Mouse (Mus musculus): ENCODE results near the gene Hnf1a. TPM values are rescaled to one million over a fixed set of nuclear protein-coding genes. Genes with fewer than 3 reads are reported as not detected.

Gene Hnf1a
- 0.08 and 0.16 TPM in 2 replicates for polyA plus RNA-seq (2015; fragmentation: Nextera tagmentation; extraction: Ambion mirVana)

DNA sequence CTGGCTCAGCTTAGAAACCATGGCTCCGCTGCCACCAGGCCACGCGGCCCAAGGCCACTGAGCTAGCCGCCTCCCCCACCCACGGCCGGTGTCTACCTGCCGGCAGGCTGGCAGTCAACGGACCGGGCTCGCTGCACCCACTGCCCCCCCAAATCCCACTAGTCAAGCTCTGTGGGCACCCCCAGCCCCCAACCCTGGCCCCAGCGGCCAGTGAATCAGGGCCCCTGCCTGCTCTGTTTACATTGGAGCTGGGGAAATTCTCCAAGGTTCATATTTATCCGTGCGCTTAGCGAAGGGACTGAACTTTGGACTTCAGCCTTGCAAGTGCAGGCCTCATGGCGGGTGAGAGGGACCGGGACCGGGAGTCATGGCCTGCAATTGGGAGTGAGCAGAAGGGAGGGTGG lies at the start of gene Hnf1a:
Gene Hnf1a, minus strand, starts transcription at position 271 of the 404 bp plus-strand sequence.
- Histone ChIP-seq H3K4me2 (ENCODE audit: low read depth, low read length) (no peak within 1 kb of the TSS), H3K27me3 (ENCODE audit: control insufficient read depth, insufficient read depth, low read depth, low read length) (no peaks in the 10 kb centered on the region), H3K36me3 (ENCODE audit: control insufficient read depth, insufficient read depth, low read length) (no peaks in the 10 kb centered on the region), H3K9me3 (ENCODE audit: control insufficient read depth, low read length) (no peaks in the 10 kb centered on the region), H3K9ac (ENCODE audit: low read length) (no peak within 1 kb of the TSS), H3K4me3 (ENCODE audit: low read length) (no peak within 1 kb of the TSS), H3K27ac (ENCODE audit: low read length) (no peak within 1 kb of the TSS), H3K4me1 (replicated peaks; ENCODE audit: control insufficient read depth, insufficient read depth, low read length) (no peaks in the 10 kb centered on the region)
- ATAC-seq (ENCODE audit: low read depth): no peak
- 48% methylated on average over 17 of the region's 17 CpGs for WGBS

DNA sequence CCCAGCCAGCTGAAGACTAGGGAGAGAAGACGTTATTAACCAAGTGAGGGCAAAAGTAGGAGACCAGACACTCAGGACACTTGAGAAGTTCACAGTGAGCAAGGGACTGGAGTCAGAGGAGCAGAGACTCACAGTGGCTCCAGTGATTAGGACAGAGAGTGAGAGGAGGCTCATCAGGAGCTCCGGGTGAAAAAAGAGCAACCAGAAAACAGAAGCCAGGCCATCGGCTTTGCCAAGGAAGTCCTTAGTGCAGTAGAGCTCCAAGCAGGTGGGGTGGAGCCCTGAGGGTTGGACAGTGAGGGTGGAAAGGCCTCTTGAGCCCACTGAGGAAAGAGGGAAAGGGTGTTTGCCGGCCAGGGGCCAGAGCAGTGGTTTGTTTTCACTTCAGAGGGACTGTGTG lies 47.9 kb upstream of the Hnf1a start:
- Histone ChIP-seq H3K4me2 (ENCODE audit: low read depth, low read length) (no peak overlapping the region), H3K36me3 (ENCODE audit: control insufficient read depth, insufficient read depth, low read length) (no peaks in the 10 kb centered on the region), H3K9me3 (ENCODE audit: control insufficient read depth, low read length) (no peaks in the 10 kb centered on the region), H3K4me3 (ENCODE audit: low read length) (no peak overlapping the region), H3K27me3 (ENCODE audit: control insufficient read depth, insufficient read depth, low read depth, low read length) (no peaks in the 10 kb centered on the region), H3K9ac (ENCODE audit: low read length) (no peak overlapping the region), H3K27ac (ENCODE audit: low read length) (peak overlapping the region; percentile 17; the same call in 1 of the 2 replicates), H3K4me1 (replicated peaks; ENCODE audit: control insufficient read depth, insufficient read depth, low read length) (peaks cover 36% of the 10 kb centered on the region)
- ATAC-seq (ENCODE audit: low read depth): no peak
- WGBS: 39% methylated on average over 4 of the region's 4 CpGs

DNA sequence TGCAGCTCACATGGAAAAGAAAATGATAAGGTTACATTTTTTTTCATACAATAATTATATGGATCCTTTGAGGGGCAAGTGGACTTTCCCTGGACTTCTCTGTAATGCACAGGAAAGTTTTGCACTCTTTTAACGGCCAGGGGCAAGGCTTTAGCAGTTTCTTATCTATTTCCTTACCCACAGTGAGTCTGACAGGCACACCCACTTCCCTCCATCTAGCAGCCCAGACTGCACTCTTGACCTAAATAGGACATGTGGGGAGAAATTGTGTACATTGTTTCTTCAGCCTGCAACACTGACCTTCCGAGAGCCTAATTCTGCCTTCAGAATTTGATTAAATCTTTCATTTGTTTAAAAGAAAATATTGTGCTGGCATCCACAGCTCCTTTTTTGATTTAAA lies 47.4 kb upstream of the Hnf1a start:
- Histone ChIP-seq H3K4me1 (replicated peaks; ENCODE audit: control insufficient read depth, insufficient read depth, low read length) (peaks cover 36% of the 10 kb centered on the region), H3K4me3 (ENCODE audit: low read length) (no peak overlapping the region), H3K27me3 (ENCODE audit: control insufficient read depth, insufficient read depth, low read depth, low read length) (no peaks in the 10 kb centered on the region), H3K9ac (ENCODE audit: low read length) (no peak overlapping the region), H3K4me2 (ENCODE audit: low read depth, low read length) (peak overlapping the region; percentile 22; the same call in 1 of the 2 replicates), H3K9me3 (ENCODE audit: control insufficient read depth, low read length) (no peaks in the 10 kb centered on the region), H3K36me3 (ENCODE audit: control insufficient read depth, insufficient read depth, low read length) (no peaks in the 10 kb centered on the region), H3K27ac (ENCODE audit: low read length) (no peak overlapping the region)
- no peak for ATAC-seq (ENCODE audit: low read depth)
- WGBS: 7% methylated on average over 2 of the region's 2 CpGs

DNA sequence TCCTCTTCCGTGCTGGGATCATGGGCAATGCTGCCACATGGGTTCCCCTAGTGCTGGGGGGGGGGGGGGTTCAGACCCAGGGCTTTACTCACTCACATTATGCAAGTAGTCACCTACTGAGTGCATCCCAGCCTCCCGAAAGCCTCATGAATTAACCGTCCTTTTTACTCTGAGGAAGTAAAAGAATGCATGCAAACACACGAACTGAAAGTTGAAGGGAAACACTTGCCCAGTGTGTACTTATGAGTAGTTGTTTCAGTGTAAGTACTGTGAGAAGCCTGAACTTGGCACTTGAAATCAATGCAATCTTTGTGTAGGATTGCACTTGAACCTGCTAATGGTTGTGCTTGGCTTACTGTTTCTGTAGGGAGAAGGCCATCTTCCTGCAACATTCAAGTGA lies 44.2 kb upstream of the Hnf1a start:
- no peak overlapping the region for H3K9ac ChIP-seq (ENCODE audit: low read length)
- H3K36me3 ChIP-seq (ENCODE audit: control insufficient read depth, insufficient read depth, low read length): no peaks in the 10 kb centered on the region
- peak overlapping the region; percentile 18 for H3K4me2 ChIP-seq (ENCODE audit: low read depth, low read length)
- H3K9me3 ChIP-seq (ENCODE audit: control insufficient read depth, low read length): no peaks in the 10 kb centered on the region
- no peaks in the 10 kb centered on the region for H3K27me3 ChIP-seq (ENCODE audit: control insufficient read depth, insufficient read depth, low read depth, low read length)
- WGBS: 35% methylated on average over 4 of the region's 4 CpGs
- no peak overlapping the region for H3K27ac ChIP-seq (ENCODE audit: low read length)
- 0 out of 2 replicates have a peak overlapping the region, but pooled peaks have one; percentile 20 for H3K4me3 ChIP-seq (ENCODE audit: low read length)
- no peak for ATAC-seq (ENCODE audit: low read depth)
- peaks cover 49% of the 10 kb centered on the region for H3K4me1 ChIP-seq (replicated peaks; ENCODE audit: control insufficient read depth, insufficient read depth, low read length)

DNA sequence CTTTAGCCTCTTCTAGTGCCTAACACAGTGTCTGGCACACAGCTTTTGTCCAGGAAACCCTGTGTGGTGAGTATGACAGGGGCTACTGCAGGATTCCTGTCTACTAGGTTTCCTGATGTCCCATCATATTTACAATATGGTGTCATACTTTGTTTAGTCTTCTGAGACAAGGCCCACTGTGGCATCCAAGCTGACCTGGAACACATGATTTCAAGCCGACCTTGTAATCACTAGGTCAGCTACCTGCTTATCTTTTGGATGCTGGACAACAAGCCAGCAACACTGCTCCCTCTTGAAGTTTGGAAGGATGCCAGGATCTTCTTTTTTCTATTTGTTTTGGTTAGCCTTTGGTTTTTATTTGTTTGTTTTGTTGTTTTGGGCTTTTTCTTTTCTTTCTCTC lies 43.7 kb upstream of the Hnf1a start:
- Histone ChIP-seq H3K4me3 (ENCODE audit: low read length) (no peak overlapping the region), H3K4me1 (replicated peaks; ENCODE audit: control insufficient read depth, insufficient read depth, low read length) (peaks cover 50% of the 10 kb centered on the region), H3K9ac (ENCODE audit: low read length) (no peak overlapping the region), H3K36me3 (ENCODE audit: control insufficient read depth, insufficient read depth, low read length) (no peaks in the 10 kb centered on the region), H3K9me3 (ENCODE audit: control insufficient read depth, low read length) (no peaks in the 10 kb centered on the region), H3K4me2 (ENCODE audit: low read depth, low read length) (0 out of 2 replicates have a peak overlapping the region, but pooled peaks have one; percentile 20), H3K27ac (ENCODE audit: low read length) (no peak overlapping the region), H3K27me3 (ENCODE audit: control insufficient read depth, insufficient read depth, low read depth, low read length) (no peaks in the 10 kb centered on the region)
- no peak for ATAC-seq (ENCODE audit: low read depth)
- WGBS: 4% methylated on average over 1 of the region's 1 CpGs

DNA sequence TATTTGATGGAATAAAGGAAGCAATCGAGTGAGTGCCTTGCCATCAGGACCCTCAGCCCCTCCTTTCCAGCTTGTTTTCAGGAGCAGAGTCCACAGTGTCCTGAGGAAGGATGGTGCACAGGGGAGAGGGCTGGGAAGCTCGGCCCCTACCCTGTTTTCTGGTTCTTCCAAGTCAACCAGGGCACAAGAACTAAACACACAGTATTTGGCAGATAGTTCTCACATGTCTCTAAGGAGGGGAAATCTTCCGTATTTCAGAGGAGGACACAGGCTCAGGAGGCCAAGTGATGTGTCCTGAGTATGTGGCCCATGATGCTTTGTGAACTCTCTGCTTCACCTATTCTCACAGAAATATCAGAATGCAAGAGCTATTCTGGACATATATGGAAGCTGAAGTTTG lies 42.5 kb upstream of the Hnf1a start:
- Histone ChIP-seq H3K27me3 (ENCODE audit: control insufficient read depth, insufficient read depth, low read depth, low read length) (no peaks in the 10 kb centered on the region), H3K4me3 (ENCODE audit: low read length) (no peak overlapping the region), H3K4me1 (replicated peaks; ENCODE audit: control insufficient read depth, insufficient read depth, low read length) (peaks cover 43% of the 10 kb centered on the region), H3K27ac (ENCODE audit: low read length) (no peak overlapping the region), H3K9ac (ENCODE audit: low read length) (no peak overlapping the region), H3K4me2 (ENCODE audit: low read depth, low read length) (no peak overlapping the region), H3K9me3 (ENCODE audit: control insufficient read depth, low read length) (no peaks in the 10 kb centered on the region), H3K36me3 (ENCODE audit: control insufficient read depth, insufficient read depth, low read length) (no peaks in the 10 kb centered on the region)
- ATAC-seq (ENCODE audit: low read depth): no peak
- WGBS: 60% methylated on average over 3 of the region's 3 CpGs

DNA sequence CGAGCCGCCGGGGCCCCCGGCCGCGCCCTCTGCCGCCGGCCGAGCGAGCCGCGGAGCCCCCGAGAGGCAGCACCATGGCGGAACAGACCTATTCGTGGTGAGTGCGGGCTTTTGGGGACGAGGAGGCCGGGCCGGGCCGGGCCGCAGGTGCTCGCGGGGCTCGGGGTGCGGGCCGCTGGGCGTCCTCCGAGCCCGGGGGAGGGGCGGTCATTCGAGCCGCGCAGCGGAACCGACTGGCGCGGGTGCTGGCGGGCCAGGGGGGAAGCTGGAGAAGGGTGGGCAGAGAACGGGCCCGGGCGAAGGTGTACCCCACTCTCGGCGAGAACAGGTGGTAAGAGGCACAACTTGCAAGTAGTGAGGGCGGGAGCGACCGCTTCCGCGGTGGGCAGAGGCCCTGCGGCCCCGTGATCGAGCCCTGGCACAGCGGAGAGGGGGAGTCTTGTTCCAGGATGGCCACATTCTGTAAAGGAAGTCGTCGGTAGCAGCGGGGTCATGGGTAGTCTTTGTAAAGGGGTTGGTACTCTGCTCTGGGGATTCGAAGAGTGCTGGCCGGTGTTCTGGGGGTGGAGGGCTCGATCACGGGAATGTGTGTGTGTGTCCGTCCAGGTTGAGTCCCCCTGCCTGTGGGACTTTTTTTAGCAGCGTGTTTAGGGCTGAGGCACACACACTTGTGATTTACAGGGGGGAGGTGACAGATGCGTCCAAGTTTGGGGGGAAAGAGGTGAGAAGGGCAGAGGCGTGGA lies 40.8 kb upstream of the Hnf1a start:
- Histone ChIP-seq H3K4me3 (ENCODE audit: low read length) (peak overlapping the region; percentile 82), H3K27me3 (ENCODE audit: control insufficient read depth, insufficient read depth, low read depth, low read length) (no peaks in the 10 kb centered on the region), H3K9me3 (ENCODE audit: control insufficient read depth, low read length) (no peaks in the 10 kb centered on the region), H3K9ac (ENCODE audit: low read length) (peak overlapping the region; percentile 99), H3K4me1 (replicated peaks; ENCODE audit: control insufficient read depth, insufficient read depth, low read length) (peaks cover 29% of the 10 kb centered on the region), H3K36me3 (ENCODE audit: control insufficient read depth, insufficient read depth, low read length) (no peaks in the 10 kb centered on the region), H3K27ac (ENCODE audit: low read length) (peak overlapping the region; percentile 83), H3K4me2 (ENCODE audit: low read depth, low read length) (peak overlapping the region; percentile 96)
- WGBS: under 1% methylated on average over 61 of the region's 63 CpGs
- peak; percentile 56 for ATAC-seq (ENCODE audit: low read depth)

DNA sequence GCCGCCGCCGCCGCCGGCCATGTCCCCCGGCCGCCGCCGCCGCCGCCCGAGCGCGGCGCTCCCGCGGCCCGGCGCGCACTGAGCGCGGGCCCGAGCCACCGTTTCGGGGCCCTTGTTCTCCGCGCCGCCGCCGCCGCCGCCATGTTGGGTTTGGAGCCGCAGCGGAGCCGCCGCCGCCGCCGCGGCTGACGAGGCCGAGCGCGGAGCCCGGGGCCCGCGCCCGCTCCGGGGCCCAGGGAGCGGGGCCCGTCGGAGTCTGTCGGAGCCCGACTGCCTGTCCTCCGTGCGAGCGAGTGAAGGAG lies 40.3 kb upstream of the Hnf1a start:
- H3K4me3 ChIP-seq (ENCODE audit: low read length): peak overlapping the region; percentile 82
- no peak for ATAC-seq (ENCODE audit: low read depth)
- peak overlapping the region; percentile 96; the same call in 1 of the 2 replicates for H3K4me2 ChIP-seq (ENCODE audit: low read depth, low read length)
- under 1% methylated on average over 39 of the region's 57 CpGs for WGBS
- no peaks in the 10 kb centered on the region for H3K27me3 ChIP-seq (ENCODE audit: control insufficient read depth, insufficient read depth, low read depth, low read length)
- peaks cover 28% of the 10 kb centered on the region for H3K4me1 ChIP-seq (replicated peaks; ENCODE audit: control insufficient read depth, insufficient read depth, low read length)
- H3K27ac ChIP-seq (ENCODE audit: low read length): peak overlapping the region; percentile 83
- no peaks in the 10 kb centered on the region for H3K36me3 ChIP-seq (ENCODE audit: control insufficient read depth, insufficient read depth, low read length)
- H3K9me3 ChIP-seq (ENCODE audit: control insufficient read depth, low read length): no peaks in the 10 kb centered on the region
- H3K9ac ChIP-seq (ENCODE audit: low read length): peak overlapping the region; percentile 99

DNA sequence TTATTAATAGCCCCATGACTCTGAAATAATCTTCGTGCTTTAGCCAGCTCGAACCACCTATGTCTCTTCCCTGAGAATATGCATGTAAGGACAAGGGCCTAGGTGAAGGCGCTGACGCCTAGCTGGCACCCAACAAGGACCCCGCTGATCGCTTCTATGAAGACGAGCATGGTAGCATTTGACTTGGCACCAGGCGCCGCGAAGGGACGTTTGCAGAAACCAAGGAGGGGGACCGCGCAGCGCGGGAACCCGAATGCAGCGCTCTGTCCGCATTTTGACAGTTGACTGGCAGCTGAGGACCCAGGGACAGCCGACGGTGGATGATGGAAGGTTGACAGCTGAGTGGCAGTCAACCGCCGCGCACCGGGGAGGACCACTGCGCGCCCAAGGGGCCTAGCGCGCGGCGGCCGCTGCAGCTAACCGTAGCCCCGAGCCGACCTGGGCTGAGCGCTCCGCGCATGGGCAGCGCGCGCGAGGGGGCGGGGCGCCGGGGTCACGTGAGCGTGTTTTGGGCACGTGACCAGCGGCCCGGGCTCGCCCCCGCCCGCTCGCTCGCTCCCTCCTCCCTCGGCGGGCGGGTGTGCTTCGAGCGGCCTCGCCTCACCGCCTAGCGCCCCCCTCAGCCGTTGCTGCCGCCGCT lies 39.8 kb upstream of the Hnf1a start, which contains the start of gene Sppl3:
Gene Sppl3, plus strand, starts transcription at position 561 of the 640 bp plus-strand sequence.
- peak within 1 kb of the TSS; percentile 99 for H3K9ac ChIP-seq (ENCODE audit: low read length)
- ATAC-seq (ENCODE audit: low read depth): peak; percentile 93
- H3K4me2 ChIP-seq (ENCODE audit: low read depth, low read length): peak within 1 kb of the TSS; percentile 96
- peak within 1 kb of the TSS; percentile 82 for H3K4me3 ChIP-seq (ENCODE audit: low read length)
- H3K4me1 ChIP-seq (replicated peaks; ENCODE audit: control insufficient read depth, insufficient read depth, low read length): peaks cover 24% of the 10 kb centered on the region
- WGBS: under 1% methylated on average over 57 of the region's 65 CpGs
- no peaks in the 10 kb centered on the region for H3K9me3 ChIP-seq (ENCODE audit: control insufficient read depth, low read length)
- H3K36me3 ChIP-seq (ENCODE audit: control insufficient read depth, insufficient read depth, low read length): no peaks in the 10 kb centered on the region
- peak within 1 kb of the TSS; percentile 83 for H3K27ac ChIP-seq (ENCODE audit: low read length)
- no peaks in the 10 kb centered on the region for H3K27me3 ChIP-seq (ENCODE audit: control insufficient read depth, insufficient read depth, low read depth, low read length)
